Mouse (Mus musculus) midbrain, embryonic 11.5 days (tissue): ENCODE measurements around the gene Dlst. TPM values are rescaled to one million over a fixed set of nuclear protein-coding genes. Genes with fewer than 3 reads are reported as not detected.
A peak's percentile ranks its signal among the peaks of the same experiment; 100 is the strongest.

ENCODE experiments used
- ATAC-seq: fragments of 200-750 bp; cut with Nextera tagmentation; 2 replicates; pipeline ENCODE4 v1.8.0; 2017; ENCODE audit warnings: moderate TSS enrichment, moderate library complexity; ENCODE audit not compliant: low FRiP score
- DNase-seq: peaks from one replicate; pipeline ENCODE4 v3.0.0; 2015; ENCODE audit warnings: low spot score; ENCODE audit errors: missing footprints
- H3K27ac ChIP-seq: fragments of 300-500 bp; sonication (generic); 2 replicates; pipeline ENCODE4 v1.5.1; 2014; ENCODE audit warnings: low read depth, low read length
- H3K27me3 ChIP-seq: fragments of 300-500 bp; sonication (generic); 2 replicates; pipeline ENCODE4 v1.6.1; 2014; ENCODE audit warnings: mild to moderate bottlenecking, low read length, moderate library complexity, mixed read lengths; ENCODE audit not compliant: control insufficient read depth, insufficient read depth
- H3K36me3 ChIP-seq: fragments of 300-500 bp; sonication (generic); 2 replicates; pipeline ENCODE4 v1.6.1; 2014; ENCODE audit warnings: mild to moderate bottlenecking, low read length, moderate library complexity, mixed read lengths; ENCODE audit not compliant: control insufficient read depth, insufficient read depth
- H3K4me1 ChIP-seq: fragments of 300-500 bp; sonication (generic); 2 replicates; pipeline ENCODE4 v1.6.1; 2014; ENCODE audit warnings: low read length; ENCODE audit not compliant: control insufficient read depth, insufficient read depth
- H3K4me2 ChIP-seq: fragments of 300-500 bp; sonication (generic); 2 replicates; pipeline ENCODE4 v1.6.1; 2014; ENCODE audit warnings: mild to moderate bottlenecking, moderate library complexity
- H3K4me3 ChIP-seq: fragments of 300-500 bp; sonication (generic); 2 replicates; pipeline ENCODE4 v1.5.1; 2014; ENCODE audit warnings: low read depth, low read length
- H3K9ac ChIP-seq: fragments of 300-500 bp; sonication (generic); 2 replicates; pipeline ENCODE4 v1.6.1; 2014; ENCODE audit warnings: low read length
- H3K9me3 ChIP-seq: fragments of 300-500 bp; sonication (generic); 2 replicates; pipeline ENCODE4 v1.6.1; 2016; ENCODE audit warnings: low read length; ENCODE audit not compliant: control insufficient read depth
- WGBS: fragments of 180-500 bp; shearing (Covaris S2); extraction: QIAGEN DNeasy Blood & Tissue Kit; methylation state at CpG from one replicate; pipeline ENCODE4 v1.1.7; 2014; 5-methylcytosine and 5-hydroxymethylcytosine counted together
- polyA plus RNA-seq: library from polyadenylated mRNA; unstranded; fragments of >200 nt; fragmentation: Nextera tagmentation; extraction: Ambion mirVana; gene quantifications from 2 replicates; pipeline ENCODE4 v1.2.1, GENCODE M21; 2014

Dlst gene
- polyA plus RNA-seq, 1 experiment from 2014 or later, result 97.0 TPM

DNA sequence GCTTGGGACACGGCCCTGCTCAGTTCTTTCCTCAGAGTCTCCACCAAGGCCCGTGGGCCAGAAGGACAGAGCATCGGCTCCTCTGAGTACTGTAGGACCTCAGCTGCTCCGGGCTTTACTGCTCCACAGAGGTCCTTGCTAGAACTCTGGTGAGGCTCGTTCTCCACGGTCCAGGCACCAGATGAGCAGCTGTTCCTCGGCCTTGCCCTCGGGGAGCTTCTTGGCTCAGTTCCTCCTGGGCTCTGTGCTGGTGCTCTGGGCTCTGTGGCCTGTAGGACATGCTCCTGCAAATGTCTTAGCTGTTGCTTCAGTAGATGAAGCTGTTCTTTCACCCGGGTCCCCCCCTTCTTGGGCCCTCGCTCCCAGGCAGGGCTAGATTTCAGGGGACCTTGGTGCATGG lies 15.9 kb upstream of the Dlst start:
- no peak overlapping the region for H3K9ac ChIP-seq
- no peak overlapping the region for H3K4me3 ChIP-seq
- no peaks in the 10 kb centered on the region for H3K27me3 ChIP-seq
- peak; percentile 8 for DNase-seq
- no peak for ATAC-seq
- WGBS, result 83% methylated on average over 10 of the region's 10 CpGs
- H3K27ac ChIP-seq, result no peak overlapping the region
- no peaks in the 10 kb centered on the region for H3K4me1 ChIP-seq
- H3K4me2 ChIP-seq, result no peak overlapping the region
- H3K9me3 ChIP-seq, result no peaks in the 10 kb centered on the region
- H3K36me3 ChIP-seq, result no peaks in the 10 kb centered on the region

DNA sequence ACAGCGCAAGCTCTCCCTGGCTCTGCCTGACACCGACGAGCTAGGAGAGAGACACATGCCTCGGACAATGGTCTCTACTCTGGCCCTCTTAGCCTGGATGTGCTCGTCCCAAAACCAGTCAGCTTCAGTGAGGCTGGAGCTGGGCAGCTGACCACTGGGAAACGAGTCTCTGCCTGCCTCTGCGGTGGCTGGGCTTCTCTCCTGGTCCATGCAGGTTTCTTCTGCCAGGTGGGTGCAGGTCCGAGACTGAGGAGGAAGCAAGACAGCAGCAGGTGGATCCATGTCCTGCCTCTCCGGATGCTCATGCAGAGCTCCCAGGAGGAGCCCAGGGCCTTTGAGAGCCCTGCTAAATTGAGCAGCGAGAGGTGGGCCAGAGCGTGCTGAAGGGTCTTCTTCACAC lies 15.5 kb upstream of the Dlst start:
- Histone ChIP-seq H3K27ac (no peak overlapping the region), H3K36me3 (no peaks in the 10 kb centered on the region)
- WGBS, result 85% methylated on average over 11 of the region's 11 CpGs

DNA sequence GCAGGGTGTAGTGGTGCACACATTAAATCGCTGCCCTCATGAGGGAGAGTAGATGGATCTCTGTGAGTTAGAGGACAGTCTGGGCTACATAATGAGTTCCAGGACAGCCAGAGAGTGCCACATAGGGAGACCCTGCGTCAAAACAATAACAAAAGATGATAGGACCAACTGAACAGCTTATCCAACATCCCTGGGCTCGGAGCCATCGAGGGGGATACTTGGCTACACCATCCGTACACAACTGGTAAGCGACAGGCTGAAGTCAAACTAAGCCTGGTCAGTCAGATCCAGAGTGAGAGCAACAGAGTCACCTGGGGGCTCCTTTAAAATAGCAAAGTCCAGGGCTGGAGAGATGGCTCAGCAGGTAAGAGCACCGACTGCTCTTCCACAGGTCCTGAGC lies 14.8 kb upstream of the Dlst start:
- H3K4me1 ChIP-seq, result no peaks in the 10 kb centered on the region
- H3K9me3 ChIP-seq, result no peaks in the 10 kb centered on the region
- H3K27ac ChIP-seq, result no peak overlapping the region
- no peaks in the 10 kb centered on the region for H3K36me3 ChIP-seq
- WGBS, result 87% methylated on average over 7 of the region's 7 CpGs
- H3K4me3 ChIP-seq, result no peak overlapping the region
- no peak overlapping the region for H3K9ac ChIP-seq
- H3K4me2 ChIP-seq, result no peak overlapping the region
- no peaks in the 10 kb centered on the region for H3K27me3 ChIP-seq
- DNase-seq (peak; percentile 70), ATAC-seq (no peak)

More for the DNA sequence above, 15.5 kb upstream of the Dlst start:
- Histone ChIP-seq H3K27me3 (no peaks in the 10 kb centered on the region), H3K9ac (no peak overlapping the region), H3K9me3 (no peaks in the 10 kb centered on the region), H3K4me1 (no peaks in the 10 kb centered on the region), H3K4me2 (no peak overlapping the region), H3K4me3 (no peak overlapping the region)
- ATAC-seq (no peak), DNase-seq (peak; percentile 76)

DNA sequence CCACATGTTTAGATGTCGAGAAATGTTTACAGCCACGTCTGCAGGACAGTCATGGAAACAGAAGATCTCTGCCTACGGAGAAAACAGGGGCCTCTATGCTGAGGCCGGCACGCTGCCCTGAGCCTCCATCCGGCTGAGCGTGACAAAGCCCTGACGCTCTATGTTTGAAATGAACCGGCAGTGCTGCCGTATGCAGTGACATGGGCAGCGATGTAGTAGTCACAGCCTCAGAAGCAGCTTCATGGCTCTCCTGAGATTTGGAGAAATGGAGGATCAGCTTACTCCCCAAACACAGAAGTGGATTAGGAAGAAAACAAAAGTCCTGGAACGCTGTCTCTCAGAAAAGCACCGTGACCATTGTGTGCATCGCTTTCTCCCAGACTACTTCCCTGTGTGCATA lies 9.6 kb upstream of the Dlst start:
- 30% methylated on average over 14 of the region's 14 CpGs for WGBS
- H3K27me3 ChIP-seq, result no peaks in the 10 kb centered on the region
- no peaks in the 10 kb centered on the region for H3K9me3 ChIP-seq
- ATAC-seq (0 out of 2 replicates have a peak, but pooled peaks have one; percentile 24), DNase-seq (peak; percentile 87)
- H3K4me1 ChIP-seq, result no peaks in the 10 kb centered on the region
- peak overlapping the region; percentile 37 for H3K9ac ChIP-seq
- H3K4me2 ChIP-seq, result no peak overlapping the region
- H3K36me3 ChIP-seq, result no peaks in the 10 kb centered on the region
- no peak overlapping the region for H3K27ac ChIP-seq
- H3K4me3 ChIP-seq, result no peak overlapping the region

DNA sequence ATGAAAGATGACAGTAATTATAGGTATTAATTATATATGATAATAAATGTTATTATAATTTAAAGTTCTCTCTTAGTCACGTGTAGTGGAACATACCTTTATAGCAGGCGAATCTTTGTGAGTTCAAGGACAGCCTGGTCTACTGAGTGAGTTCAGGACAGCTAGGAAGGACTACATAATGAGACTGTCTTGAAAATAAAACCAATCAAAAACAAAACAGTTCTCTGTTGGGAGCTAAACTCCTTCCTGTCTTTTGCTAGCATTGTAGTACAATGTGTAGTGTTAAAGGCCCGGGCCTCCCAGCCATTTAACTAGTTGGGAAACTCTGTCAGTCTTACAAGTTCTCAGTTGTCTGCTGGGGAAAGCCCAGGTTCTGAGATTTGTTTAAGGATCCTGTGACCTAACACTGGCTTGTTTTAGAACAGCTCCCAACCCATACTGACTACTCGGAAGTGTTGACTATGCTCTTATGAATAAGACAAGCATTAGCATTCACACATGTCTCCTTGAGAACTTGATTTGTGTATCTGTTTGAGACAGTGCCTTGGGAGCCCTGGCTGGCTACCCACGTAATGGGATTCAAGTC lies 9.0 kb upstream of the Dlst start:
- no peaks in the 10 kb centered on the region for H3K36me3 ChIP-seq
- no peak overlapping the region for H3K27ac ChIP-seq
- no peak overlapping the region for H3K9ac ChIP-seq
- no peak overlapping the region for H3K4me3 ChIP-seq
- 77% methylated on average over 5 of the region's 5 CpGs for WGBS
- H3K4me1 ChIP-seq, result peaks cover 3% of the 10 kb centered on the region; the same call in 1 of the 2 replicates
- no peak for ATAC-seq
- H3K9me3 ChIP-seq, result no peaks in the 10 kb centered on the region
- peak; percentile 53 for DNase-seq
- no peaks in the 10 kb centered on the region for H3K27me3 ChIP-seq
- H3K4me2 ChIP-seq, result no peak overlapping the region

DNA sequence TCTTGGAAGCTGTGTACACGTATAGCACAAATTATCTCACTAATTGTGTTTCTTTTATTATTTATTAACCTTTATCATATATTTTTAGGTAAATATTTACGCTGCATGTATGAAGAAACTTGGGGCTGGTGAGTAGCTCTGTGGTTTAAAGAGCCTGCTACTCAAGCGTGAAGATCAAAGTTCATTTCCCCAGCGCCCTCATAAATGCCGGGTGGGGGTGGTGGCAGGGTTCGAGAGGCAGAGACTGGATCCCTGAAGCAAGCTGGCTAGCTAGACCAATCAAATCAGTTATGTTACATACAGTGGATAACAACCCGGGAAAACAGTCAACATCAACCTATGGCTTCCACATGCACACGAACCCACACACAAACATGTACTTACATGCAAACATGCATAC lies 7.5 kb upstream of the Dlst start:
- Histone ChIP-seq H3K27ac (no peak overlapping the region), H3K9me3 (no peaks in the 10 kb centered on the region), H3K4me1 (peaks cover 3% of the 10 kb centered on the region; the same call in 1 of the 2 replicates), H3K4me3 (no peak overlapping the region), H3K36me3 (no peaks in the 10 kb centered on the region), H3K4me2 (no peak overlapping the region), H3K27me3 (no peaks in the 10 kb centered on the region), H3K9ac (no peak overlapping the region)
- no peak for ATAC-seq
- WGBS, result 82% methylated on average over 8 of the region's 8 CpGs
- DNase-seq, result peak; percentile 1

DNA sequence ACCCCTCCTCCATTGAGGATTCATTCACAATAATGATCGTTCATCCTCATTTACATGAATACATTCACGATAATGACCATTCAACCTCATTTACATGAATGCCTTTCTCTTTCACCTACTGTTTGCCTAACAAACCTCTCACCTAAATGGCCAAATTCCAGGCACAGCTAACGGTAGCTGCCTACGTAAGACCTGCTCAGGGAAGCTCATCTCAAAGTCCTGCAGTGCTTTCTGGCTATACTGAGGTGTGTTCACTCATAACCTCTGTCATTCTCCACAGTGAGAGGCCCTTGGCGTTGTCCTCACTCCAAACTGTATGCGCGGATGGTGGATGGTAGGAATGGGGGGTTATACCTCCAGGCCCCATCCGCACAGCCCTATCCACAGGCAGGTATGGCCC lies 5.8 kb upstream of the Dlst start:
- DNase-seq (peak; percentile 54), ATAC-seq (no peak)
- Histone ChIP-seq H3K4me1 (peaks cover 8% of the 10 kb centered on the region), H3K9me3 (no peaks in the 10 kb centered on the region), H3K27me3 (no peaks in the 10 kb centered on the region), H3K4me3 (no peak overlapping the region), H3K27ac (no peak overlapping the region), H3K36me3 (no peaks in the 10 kb centered on the region), H3K4me2 (no peak overlapping the region), H3K9ac (no peak overlapping the region)
- WGBS, result 91% methylated on average over 8 of the region's 8 CpGs

DNA sequence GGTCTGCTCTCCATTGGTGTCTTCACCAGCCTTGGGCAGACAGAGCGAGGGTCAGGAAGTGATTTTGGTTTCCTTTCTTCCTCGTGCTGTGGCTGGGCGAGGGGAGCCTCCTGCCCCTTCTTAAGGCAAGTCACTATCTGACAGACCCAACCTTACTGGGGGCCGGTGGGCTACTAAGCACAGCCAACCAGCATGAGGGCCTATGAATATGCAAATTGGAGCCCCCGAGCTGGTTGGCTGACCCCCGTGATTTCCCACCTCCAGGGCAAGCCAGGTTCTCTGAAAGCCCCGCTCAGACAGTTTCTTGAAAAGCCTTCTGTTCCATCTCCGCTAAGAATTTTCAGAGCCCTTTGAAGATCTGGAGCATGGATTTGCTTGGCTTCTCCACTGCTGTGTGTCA lies 4.3 kb upstream of the Dlst start:
- Histone ChIP-seq H3K27ac (no peak overlapping the region), H3K9me3 (no peaks in the 10 kb centered on the region), H3K27me3 (no peaks in the 10 kb centered on the region), H3K4me3 (no peak overlapping the region), H3K9ac (no peak overlapping the region), H3K4me1 (peaks cover 13% of the 10 kb centered on the region), H3K4me2 (peak overlapping the region; percentile 23; the same call in 1 of the 2 replicates), H3K36me3 (no peaks in the 10 kb centered on the region)
- DNase-seq (peak; percentile 85), ATAC-seq (no peak)
- WGBS, result 2% methylated on average over 8 of the region's 8 CpGs

DNA sequence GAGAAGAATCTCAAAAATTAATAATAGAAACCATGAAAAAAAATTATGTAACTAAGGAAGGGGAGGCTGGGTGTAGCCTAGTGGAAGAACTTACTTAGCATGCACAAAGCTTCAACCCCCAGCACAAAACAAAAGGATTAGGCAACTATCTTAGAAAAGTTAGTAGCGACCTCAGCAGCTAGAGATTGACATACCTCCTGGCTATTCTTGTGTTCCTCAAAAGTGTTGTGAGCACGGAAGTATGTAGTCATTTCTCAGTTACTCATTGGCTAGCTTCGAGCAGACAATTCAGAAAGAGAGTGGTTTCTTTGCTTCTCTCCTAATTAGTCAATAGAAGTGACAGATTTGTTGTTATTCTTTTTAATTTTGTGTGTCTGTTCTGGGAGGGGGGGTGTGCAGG lies 2.0 kb upstream of the Dlst start:
- Histone ChIP-seq H3K4me1 (peaks cover 21% of the 10 kb centered on the region), H3K4me2 (no peak overlapping the region), H3K9ac (no peak overlapping the region), H3K4me3 (no peak overlapping the region), H3K27me3 (no peaks in the 10 kb centered on the region), H3K36me3 (no peaks in the 10 kb centered on the region), H3K9me3 (no peaks in the 10 kb centered on the region), H3K27ac (no peak overlapping the region)
- 57% methylated on average over 3 of the region's 3 CpGs for WGBS
- peak; percentile 47 for DNase-seq
- no peak for ATAC-seq
